Mouse (Mus musculus) heart, postnatal 10 days (tissue): Measurements from ENCODE around the gene Zscan22. TPM values are rescaled to one million over a fixed set of nuclear protein-coding genes. Genes with fewer than 3 reads are reported as not detected.
"Not testable (repeated sequence)": the region's sequence is repeated elsewhere in the genome, so short reads cannot be mapped to it uniquely, and the experiment has no call there.

Source experiments
- DNase-seq, 2 experiments: peaks; one replicate each; pipeline ENCODE4 v3.0.0; 2021
- intact Hi-C: fragments of 180-260 bp; cut with DNase I; formaldehyde crosslinking; loops from one replicate; pipeline ENCODE4 v1.15.1; 2025
- total RNA-seq, 2 experiments: library from RNA; stranded (reverse); gene quantifications; 2 replicates each; pipeline ENCODE4 v1.2.3; 2021

Zscan22 gene
- total RNA-seq, 2 experiments from 2014 or later: 5.5 to 6.8 TPM

DNA sequence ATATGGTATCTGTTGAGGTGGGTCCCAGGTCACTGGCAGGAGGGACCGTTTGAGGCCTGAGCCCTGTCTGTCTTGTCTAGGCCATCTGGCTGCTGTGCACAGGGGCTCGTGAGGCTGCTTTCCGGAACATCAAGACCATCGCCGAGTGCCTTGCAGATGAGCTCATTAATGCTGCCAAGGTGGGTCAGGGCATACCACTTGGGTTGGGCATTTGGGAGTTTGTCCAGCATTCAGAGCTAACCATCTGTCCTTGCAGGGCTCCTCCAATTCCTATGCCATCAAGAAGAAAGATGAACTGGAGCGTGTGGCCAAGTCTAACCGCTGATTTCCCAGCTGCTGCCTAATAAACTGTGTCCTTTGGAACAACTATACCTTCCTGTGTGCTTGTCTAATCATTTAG, 28.7 kb downstream of the Zscan22 start:
- intact Hi-C loops: no loop called here
- DNase-seq: no peak

DNA sequence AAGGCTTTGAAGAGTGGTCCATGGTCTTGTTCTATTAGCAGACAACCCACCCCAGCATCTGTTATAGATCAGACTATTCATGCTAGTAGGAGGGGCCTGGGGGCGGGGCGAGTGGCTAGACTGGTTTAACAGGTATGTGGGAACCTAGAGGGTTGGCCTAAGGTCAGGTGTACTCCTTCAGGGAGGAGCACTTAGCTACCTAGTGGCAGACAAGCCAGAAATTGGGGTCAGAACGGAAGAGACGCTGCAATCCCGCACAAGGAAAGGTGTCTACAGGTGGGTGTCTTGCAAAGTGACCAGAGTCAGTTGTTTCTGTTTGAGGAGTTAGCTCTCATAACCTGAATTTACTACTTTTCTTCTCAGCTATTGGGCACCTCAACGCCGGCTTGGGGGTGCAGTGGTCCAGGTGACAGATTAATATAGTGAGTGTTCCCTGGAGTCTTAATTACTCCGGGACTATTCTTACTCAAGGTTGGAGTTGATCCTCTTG, 29.6 kb downstream of the Zscan22 start, which contains the start of gene Rnf225:
Gene Rnf225, plus strand, starts transcription at position 226 of the 490 bp plus-strand sequence.
- no peak for DNase-seq
- intact Hi-C loops: no loop called here

DNA sequence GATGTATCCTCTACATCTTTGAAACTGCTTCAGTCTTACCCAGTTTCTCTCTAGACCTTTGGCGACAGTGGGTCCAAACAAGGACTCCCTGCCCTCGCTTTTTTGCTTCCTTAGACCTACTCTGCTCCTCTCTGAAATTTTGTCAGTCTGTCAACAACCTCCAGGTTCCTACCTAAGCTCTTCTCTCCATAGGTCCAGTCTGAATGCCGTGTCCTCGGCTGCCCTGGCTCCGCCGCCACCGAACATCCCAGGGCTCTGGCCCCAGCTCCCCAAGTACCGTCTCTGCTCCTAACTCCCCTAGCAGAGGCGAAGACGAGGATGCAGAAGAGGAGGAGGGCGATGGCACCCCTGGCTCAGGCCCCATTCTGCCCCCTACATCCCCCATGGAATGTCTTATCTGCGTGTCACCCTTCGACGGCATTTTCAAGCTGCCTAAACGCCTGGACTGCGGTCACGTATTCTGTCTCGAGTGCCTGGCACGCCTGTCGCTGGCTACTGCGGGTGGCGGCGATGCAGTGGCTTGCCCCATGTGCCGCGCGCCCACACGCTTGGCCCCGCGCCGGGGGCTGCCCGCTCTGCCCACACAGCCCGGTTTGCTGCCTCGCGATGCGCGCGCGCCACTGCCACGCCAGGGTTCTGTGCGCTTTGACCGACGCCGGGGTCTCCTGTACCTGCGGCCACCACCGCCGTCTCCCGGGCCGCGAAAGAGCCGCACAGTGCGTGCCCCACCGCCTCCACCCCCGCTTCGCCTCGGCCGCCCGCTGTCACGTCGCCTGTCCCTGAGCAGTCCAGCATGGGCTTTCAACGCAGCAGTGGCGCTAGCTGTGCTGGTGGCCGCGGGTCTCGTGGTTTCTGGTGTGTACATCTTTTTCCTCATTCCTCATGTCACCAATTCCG, 30.3 kb downstream of the Zscan22 start:
- intact Hi-C loops: no loop called here
- DNase-seq: peak; percentile 31 to 38

DNA sequence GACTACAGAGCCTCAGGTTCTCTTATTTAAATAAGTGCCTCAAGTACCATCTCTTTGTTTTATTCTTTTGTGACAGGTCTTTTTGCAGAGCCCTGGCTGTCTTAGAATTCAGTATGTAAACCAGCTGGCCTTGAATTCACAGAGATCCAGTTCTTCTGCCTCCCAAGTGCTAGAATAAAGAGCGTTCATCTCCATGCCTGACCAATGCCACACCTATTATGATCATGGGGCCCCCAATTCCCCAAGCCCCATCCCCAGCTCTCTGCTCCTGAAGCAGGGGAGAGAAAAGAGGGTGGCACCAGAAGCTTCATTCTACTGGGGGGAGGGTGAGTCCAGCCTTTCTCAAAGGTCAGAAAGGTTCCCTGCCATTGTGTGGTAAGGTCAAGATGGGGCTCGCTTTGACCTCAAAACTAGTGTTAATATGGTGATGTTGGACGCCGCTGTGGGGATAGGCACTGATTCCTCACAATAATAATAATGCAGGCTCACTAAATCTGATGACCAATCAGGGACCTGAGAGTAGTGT, 36.1 kb downstream of the Zscan22 start:
- DNase-seq: no peak
- intact Hi-C loops: no loop called here

DNA sequence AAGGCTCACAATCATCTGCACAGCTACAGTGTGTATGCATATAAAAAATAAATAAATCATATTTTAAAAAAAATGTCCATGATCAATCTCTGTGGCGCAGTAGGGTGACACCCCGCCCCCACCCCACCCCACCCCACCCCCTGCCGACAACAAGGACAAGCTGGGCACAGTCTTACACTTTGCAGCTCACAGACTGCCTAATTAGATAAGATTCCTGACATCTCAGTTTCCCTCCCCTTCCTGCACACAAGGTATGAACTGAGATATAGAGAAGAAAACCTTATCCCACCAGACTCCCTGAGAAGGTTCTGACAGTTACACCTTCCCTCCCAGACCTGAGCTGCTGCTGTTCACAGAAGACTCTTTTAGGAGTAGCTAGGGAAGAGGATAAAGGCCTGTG, 37.2 kb downstream of the Zscan22 start:
- intact Hi-C loops: no loop called here
- no peak for DNase-seq

DNA sequence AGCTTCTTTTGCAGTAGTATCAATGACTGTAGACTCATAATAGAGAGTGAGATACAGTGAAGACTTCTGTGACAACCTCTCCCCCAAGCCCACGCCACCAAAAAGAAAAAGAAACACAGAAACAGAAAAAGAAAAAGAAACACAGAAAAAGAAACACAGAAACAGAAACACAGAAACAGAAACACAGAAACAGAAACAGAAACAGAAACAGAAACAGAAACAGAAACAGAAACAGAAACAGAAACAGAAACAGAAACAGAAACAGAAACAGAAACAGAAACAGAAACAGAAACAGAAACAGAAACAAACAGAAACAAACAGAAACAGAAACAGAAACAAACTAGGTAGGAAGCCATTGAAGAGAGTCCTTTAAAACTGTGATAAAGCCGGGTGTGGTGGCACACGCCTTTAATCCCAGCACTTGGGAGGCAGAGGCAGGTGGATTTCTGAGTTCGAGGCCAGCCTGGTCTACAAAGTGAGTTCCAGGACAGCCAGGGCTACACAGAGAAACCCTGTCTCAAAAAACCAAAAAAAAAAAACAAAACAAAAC, 39.7 kb downstream of the Zscan22 start:
- DNase-seq, intact Hi-C loops: not testable (repeated sequence)

DNA sequence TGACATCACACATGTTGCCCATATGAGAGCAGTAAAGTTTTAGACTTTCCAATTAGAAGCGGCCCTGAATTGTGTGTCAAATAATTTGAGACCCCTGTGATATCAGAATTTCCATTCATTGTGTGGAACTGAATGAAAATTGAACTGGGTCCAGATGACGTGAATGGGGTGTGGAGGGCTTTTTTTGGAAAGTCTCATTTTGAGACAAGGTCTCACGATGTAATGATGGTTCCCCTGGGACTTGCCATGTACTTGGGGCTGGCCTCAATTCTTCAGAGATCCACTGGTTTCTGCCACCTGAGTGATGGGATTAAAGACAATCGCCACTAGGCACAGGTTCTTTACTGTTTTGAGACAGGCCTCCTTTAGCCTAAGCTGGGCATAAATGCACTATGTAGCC, 43.0 kb downstream of the Zscan22 start:
- intact Hi-C loops: no loop called here
- DNase-seq: no peak

DNA sequence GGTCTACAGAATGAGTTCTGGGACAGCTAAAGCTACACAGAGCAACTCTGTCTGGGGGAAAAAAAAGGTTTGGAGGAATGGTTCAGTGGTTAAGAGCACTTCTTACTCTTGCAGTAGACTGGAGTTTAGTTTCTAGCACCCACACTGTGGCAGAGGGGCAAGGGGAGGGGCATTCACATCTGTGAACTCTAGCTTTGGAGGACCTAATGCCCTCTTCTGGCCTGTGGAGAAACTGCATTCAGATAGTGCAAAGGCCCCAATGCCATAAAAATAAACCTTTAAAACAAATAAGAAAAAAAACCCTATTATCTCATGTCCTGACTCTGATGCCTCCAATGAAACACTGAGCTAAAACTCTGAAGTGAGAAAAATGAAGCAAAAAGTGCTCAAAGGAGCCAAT, 45.9 kb downstream of the Zscan22 start:
- intact Hi-C loops: no loop called here
- DNase-seq: no peak

DNA sequence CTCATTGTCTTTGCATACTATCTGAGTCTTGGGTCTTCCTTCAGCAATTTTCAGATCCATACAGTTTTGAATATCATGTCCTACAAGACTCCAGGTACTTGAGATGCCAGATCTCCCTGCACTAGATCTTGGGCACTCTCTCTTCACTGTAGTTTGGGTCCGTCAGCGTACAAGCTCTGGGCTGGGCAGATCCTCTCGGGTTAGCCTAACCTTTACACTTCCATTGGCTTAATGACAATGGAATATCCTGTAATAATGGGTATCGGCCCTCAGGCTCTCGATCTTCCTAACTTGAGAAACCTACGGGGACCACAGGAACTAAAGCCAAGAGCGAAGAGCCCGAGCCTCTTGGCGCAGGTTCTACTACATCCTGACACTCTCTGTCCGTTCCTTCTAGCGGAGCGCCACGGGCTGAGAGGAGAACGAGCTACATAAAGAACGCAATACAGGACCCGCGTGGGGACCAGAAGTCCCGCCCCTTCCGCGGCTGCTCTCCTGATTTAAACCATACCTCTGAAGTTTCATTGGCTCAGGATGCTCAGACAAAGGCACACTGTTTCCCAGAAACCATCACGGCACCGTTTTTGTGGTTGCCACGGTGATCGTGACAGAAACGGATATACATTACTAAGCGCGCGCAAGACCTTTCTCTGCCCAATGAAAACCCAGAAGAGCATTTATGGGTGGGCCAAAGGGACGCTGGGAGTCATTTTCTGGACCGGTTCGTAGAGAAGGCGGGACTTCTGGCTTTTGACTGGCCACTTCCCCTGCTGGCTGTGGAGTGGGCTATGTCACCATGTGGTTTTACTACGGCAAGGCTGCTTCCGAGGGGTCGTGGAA, 51.6 kb downstream of the Zscan22 start:
- DNase-seq: peak; percentile 94 to 96
- intact Hi-C loops: loop anchor here (2.0 kb wide), 2 partner anchors 16 to 26 kb away; partner anchors contain the start of genes Rps5 and Zfp324

DNA sequence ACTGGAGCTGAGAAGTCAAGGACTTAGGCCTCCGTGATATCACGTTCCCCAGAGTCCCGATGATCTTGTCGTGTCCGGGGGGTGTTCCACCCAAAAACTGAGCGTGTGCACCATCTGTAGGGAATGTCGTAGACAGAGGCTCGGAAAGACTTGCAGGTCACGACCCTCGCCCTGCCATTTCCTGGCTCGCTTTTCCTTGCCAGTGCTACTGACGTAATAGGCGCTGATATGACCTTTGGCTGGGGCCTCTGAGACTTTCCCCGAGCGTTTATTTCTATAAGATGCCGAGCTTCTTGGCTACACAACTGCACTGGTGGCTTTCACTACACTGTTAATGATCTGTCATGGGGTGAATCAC, 52.2 kb downstream of the Zscan22 start:
- no peak for DNase-seq
- intact Hi-C loops: loop anchor here (2.0 kb wide), 2 partner anchors 15 to 27 kb away; partner anchors contain the start of genes Rps5 and Zfp324

DNA sequence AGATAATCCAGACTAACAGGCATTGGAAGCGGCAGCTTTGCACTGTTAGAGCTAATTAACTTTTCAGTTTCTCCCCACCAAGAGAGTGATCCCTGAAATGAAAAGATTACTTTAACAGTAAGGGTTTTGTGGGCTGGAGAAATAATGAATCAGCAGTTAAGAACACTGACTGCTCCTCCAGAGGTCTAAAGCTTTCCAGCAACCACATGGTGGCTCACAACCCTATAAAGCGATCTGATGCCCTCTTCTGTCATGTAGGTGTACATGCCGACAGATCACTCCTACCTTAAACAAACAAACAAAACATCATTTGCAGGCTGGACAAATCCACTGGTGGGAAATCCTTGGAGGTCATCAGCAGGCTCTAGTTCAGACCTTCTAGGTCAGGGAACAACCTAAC, 57.3 kb downstream of the Zscan22 start:
- intact Hi-C loops: no loop called here
- no peak for DNase-seq

DNA sequence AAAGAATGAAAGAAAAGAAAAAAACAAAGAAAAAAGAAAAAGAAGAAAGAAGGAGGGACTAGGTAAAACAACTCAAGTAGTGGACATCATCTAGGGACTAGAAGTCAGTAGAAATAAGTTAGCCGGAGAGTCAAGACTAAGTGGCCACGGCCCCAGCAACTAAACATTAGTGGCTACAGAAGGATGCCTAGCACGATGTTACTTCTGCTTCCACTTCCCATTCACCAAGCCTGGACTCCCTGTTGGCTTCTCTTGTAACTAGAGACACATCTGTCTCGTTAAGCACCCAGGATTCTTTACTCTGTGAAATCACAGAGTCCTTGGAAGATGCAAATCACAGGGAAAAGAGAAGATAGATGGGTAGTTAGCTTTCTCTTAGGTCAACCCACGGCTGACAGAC, 59.9 kb downstream of the Zscan22 start:
- intact Hi-C loops: no loop called here
- no peak for DNase-seq

Other genes with a start within 250 kb of the Zscan22 start
- not detected for gene Vmn2r55, start 212.8 kb upstream of the Zscan22 start, total RNA-seq
- not detected for gene Vmn2r56, start 162.8 kb upstream of the Zscan22 start, total RNA-seq
- gene Zscan18, start 94.2 kb upstream of the Zscan22 start, total RNA-seq: 1 to 10 TPM; 2.0 to 2.8 TPM
- 1 to 10 TPM; 7.5 to 9.2 TPM for gene Zfp329, start 79.0 kb upstream of the Zscan22 start, total RNA-seq
- 10 to 100 TPM; 17.4 to 20.9 TPM for gene Zfp110, start 63.1 kb upstream of the Zscan22 start, total RNA-seq
- 1 to 10 TPM; 3.6 to 4.8 TPM for gene Zfp128, start 16.6 kb upstream of the Zscan22 start, total RNA-seq
- 100 to 1,000 TPM; 740 to 748 TPM for gene Rps5, start 24.5 kb downstream of the Zscan22 start, total RNA-seq
- under 1 TPM; 0.36 to 0.37 TPM for gene Rnf225, start 29.6 kb downstream of the Zscan22 start, total RNA-seq
- 1 to 10 TPM; 4.0 to 7.4 TPM for gene Zfp324, start 68.0 kb downstream of the Zscan22 start, total RNA-seq
- gene Zfp446, start 80.0 kb downstream of the Zscan22 start, total RNA-seq: 1 to 10 TPM; 3.9 to 4.4 TPM
- gene Slc27a5, start 100.4 kb downstream of the Zscan22 start, total RNA-seq: not detected
- 100 to 1,000 TPM; 148 to 165 TPM for gene Trim28, start 101.3 kb downstream of the Zscan22 start, total RNA-seq
- gene Zbtb45, start 112.2 kb downstream of the Zscan22 start, total RNA-seq: 10 to 100 TPM in 1 of 2 experiments, 1 to 10 TPM in 1; 9.7 to 11.8 TPM
- gene Chmp2a, start 137.0 kb downstream of the Zscan22 start, total RNA-seq: 100 to 1,000 TPM; 137 to 143 TPM
- gene Ube2m, start 140.5 kb downstream of the Zscan22 start, total RNA-seq: 100 to 1,000 TPM; 185 to 188 TPM
- gene Mzf1, start 156.9 kb downstream of the Zscan22 start, total RNA-seq: under 1 TPM; 0.72 to 0.92 TPM
- gene Vmn1r85, start 197.4 kb downstream of the Zscan22 start, total RNA-seq: not detected
- not detected for gene Vmn1r86, start 222.1 kb downstream of the Zscan22 start, total RNA-seq
- gene Vmn1r87, start 242.3 kb downstream of the Zscan22 start, total RNA-seq: not detected